Mouse (Mus musculus) cerebellum, adult 11 months (tissue): ENCODE results near the gene Hoxa10.

Experiments used
- DNase-seq: peaks from one replicate; pipeline ENCODE4 v3.0.0; 2022

The Hoxa10 gene

DNA sequence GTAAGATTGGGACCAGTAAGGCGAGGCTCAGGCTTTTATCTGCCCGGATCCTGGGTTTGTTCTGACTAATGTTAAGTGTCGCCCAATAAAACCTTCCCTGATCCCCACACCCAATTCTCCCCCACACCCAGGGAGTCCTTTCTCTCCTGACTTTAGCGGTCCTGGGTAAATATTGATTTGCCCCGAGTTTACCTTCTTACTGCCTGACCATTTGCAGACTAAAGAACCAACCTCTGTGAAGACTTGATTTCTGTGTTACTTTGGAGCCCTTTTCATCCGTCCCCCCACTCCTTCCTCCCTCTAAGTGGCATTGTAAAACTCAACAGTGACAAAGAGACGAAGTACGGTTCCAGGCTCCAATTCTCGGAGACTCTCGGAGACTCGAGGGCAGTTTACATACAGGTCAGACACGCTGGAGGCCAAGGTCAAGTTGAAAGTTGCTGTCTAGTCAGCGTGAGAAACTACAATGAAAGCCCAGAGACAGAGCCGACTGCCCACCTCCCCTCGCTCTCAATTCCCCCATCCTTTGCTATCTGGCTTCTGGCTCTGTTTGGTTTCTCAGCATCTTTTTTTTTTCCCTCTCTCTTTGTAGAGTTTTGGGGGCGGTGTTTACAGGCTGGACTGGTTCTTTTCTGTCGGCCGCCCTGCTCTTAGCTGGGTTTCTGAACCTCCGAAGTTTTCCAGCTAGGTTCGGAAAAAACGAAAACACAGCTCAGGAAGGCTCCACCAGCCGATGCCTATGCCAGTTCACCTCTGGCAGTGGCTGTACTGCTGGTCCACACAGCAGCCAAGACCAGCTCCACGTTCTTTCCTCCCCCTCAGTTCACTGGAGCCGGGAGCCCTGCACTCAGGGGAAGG is 22.0 kb upstream of the Hoxa10 start:
- DNase-seq, result no peak

DNA sequence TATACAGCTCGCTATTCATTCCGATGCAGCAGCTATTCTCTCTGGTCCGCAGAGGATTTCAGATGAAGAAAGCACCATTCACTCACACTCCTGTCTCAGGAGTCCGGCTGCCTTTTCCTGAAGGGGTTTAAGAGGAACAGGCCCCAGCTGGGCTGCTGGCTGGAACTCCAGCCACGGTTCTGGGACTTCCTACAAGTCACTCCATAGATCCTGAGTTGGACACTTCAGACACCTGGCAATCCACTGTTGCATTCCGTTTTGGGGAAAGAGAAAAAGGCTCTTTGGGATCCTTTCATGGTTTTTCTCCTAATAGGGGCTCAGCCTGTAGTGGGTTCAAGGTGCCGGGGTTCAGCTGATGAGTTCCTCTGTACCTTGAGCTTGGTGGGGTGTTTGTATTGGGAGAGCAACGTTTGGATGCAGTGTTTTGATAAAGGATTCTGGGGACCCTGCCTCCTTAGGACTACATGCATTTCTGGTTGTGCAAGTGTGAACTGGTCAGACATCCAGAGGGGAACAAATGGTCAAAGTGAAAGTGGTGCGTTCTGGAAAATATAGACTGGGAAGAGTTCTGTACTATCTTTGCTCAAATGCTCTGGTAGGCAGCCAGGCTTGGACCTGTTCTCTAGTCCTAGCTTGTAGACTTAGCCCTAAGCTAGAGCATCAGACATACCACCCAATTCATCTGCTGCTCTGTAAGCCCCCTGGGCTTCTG is 21.3 kb upstream of the Hoxa10 start:
- no peak for DNase-seq

DNA sequence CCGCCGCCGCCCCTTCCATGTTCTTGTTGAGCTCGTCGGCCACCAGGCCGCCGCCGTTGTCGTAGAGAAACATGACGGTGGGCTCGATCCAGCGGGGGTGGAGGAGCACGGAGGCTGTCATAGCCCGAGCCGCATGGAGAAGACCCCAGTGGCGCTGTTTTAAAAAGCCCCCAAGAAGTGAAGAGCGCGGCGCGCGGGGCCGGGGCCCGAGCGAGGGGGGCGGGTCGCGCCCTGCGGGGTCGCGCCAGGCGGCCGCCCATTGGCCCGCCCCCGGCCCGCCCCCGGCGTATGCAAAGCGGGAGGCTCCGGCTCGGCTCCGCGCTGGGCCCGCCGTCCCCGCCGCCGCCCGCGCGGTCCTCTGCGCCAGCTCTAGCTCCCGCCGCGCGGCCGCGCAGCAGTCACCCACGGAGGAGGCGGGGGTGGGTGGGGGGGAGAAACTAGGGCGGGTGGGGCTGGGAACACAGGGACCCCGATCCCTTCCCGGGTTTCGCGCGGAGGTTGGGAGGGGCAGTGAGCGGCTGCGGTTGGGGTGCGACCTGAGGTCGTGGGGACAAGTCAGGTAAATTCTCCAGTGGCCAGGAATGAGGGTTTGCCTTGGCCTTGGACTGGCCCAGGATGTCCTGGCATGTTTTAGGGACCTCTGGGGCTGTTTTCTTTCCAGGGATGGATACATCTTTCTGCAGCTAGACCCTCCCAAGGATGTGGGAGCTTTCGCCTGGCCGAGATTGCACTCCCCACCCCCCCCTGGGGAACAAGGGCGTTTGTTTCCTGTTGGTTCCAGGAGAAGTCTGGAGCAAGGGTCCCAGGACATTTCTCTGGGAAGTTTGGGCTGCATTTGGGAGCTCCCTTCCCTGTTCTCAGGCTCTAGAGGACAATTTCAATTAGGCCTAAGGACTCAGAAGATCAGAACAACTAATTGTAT is 20.3 kb upstream of the Hoxa10 start, which contains the start of gene Hoxa13:
TSS of gene Hoxa13 (minus strand) at position 227 of the 922 bp plus-strand sequence.
- DNase-seq, result no peak

DNA sequence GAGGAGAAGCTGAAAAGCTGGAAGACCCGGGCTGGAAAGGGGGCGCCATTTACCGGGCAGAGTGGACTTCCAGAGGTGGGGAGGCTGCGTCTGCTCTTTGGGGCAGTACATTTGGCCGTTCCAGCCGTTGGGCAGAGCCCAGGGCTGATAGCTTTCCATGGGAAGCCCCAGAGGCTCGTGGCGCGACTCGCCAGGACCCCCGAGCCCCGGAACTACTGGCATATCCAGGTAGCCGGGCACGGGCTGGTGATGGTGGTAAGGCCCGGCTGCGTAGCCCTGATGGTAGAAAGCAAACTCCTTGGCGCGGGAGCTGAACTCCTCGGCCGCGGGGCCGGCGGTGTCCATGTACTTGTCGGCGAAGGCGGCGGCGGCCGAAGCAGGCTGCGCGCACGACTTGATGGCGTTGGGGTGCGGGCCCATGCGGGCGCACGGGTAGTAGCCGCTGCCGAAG is 19.2 kb upstream of the Hoxa10 start:
- no peak for DNase-seq

GRCm38 (mm10) chr6:52259081-52259790 is 18.6 kb upstream of the Hoxa10 start:
- DNase-seq, result no peak

- peak; percentile 33 for DNase-seq
Observed at GRCm38 (mm10) chr6:52256956-52257355, 16.3 kb upstream of the Hoxa10 start.

DNA sequence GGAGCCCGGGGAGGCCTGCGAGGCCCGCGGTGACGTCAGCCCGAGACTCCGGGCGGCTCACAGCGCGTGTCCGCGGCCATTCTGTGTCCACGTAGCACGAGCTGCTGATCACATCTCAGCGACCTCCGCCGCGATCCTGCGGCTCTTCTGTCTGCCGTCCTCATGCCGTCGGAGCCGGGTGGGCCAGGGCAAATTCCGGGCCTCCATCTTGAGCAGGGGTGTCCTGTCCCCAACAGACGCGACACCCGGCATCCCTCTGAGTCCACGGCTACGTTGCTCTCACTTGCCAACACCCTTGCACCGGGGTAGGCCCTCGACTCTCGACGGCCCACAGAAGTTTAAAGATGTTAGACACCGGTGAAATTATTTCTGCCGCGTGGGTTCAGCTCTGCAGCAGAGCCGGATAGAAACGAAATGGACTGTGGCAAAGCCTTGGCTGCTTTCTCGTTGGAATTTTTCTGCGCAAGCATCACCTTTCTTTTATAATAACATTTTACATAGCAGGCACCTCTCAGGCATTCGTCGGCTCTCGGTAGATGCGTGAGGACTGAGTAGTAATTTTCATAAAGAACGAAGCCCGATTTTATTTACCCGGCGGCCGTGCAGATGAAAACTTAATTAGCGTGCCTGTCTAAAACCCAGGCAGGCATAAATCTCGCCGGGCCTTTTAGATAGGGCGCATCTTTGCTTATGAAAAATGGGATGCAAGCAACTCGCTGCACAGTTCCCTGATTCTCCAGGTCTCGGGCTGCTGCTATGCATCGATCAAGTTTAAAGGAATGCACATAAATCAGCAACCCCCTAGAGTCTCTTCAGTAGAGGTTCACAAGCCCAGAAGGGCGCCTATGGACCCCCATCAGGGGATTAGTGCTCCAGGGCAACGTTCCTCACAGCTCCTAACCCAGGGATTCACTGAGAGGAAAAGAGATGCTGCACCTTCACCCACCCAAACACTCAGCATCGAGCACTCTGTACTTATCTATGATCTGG is 13.2 kb upstream of the Hoxa10 start:
- no peak for DNase-seq

DNA sequence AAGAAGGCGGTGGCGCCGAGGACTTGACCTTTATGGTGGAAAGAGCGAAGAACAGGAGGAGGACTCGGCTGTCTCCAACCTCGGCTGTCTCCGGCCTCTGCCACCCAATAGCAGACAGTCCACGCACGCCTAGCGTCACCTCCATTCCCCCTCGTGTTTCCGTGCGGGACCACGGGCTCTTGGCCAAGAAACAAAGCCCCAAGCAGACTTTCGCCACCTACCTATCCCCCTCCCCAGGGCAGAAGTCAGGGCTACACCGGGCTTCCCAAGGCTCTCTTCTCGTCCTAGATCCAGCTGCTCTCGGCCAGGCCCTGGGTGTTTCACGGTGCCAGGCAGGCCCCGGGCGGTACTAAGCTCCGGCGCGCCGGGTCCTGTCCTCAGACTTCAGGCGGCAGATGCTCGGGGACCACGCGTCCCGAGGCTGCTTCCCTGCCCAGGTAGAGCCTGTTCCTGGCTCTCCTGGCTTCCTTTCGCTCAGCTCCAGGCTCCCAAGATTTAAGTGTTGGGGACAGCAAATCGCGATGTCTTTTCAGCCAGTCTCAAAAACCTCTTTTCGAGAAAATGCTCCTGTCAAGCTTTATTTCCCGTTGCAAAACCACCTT is 12.2 kb upstream of the Hoxa10 start:
- no peak for DNase-seq

DNA sequence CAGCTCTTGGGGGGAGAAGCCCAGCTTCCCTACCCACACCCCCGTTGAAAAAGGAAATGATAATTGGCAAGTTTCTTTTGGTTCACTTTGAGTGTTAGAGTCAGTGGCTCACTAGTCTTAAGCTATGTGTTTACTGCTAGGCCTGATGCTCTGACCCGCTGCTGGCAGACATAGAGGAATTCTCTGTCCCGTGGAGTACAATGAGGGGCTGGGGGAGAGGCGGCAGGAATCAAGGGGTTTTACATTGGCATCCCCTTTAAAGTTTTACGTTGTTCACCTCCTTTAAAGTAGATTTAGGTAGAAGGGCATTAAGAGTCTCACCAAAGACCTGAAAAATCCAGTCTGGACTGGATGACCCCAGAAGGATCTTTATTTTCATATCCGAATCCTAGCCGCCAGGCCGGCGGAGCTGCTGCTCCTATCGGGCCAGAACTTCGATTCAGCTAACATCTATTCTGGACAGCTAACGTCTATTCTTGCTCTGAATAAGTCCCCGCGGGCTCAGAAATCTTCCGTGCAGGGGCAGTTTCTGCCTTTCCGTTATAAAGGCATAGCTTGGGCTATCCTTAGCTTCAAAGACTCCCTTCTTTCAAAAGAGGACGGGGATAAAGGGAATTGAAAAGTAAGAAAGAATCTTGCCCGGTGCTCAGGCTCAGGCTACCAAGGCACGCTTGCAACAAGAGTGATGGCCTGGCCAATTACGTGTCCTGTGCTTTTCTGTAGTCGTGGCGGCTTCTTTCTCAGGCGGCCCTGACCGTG is 11.5 kb upstream of the Hoxa10 start:
- DNase-seq, result no peak

- no peak for DNase-seq
Observed at GRCm38 (mm10) chr6:52251177-52251879, 10.7 kb upstream of the Hoxa10 start.

DNA sequence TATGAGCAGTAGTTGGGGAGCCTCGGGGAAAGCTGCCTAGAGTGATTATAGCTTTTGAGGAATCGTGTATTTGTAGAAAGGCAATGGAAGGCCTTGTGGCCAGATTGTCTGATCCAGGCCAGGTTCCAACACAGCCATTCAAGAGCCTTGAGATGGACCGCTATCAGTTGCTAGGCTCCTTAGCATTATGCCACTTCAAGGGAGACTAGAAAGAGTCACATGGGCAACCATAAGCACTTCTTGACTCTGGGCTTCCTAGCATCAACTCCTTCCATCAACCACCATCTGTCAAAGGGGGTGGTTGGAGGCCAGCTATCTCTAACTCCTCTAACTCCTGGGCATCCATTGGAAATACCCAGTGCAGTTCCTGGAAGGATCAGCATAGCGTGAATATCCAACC is 9.2 kb upstream of the Hoxa10 start:
- DNase-seq, result no peak

DNA sequence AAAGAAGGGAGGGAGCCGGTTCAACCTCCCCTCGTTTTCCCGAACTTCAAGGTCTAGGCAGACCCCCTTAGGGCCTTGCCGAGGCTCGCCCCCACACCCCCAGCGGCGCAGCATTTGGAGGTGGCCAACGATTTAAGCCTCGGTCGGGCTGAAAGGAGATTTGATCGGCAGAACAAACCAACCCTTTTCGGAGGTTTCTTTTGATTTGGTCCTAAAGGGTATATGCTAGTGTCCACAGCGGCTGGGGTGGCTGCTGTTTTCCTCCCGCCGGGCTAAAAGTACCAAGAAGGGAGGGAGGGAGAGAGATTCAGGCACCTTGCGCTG is 8.7 kb upstream of the Hoxa10 start:
- no peak for DNase-seq

- DNase-seq, result no peak
Observed at GRCm38 (mm10) chr6:52248638-52249414, 8.2 kb upstream of the Hoxa10 start.

DNA sequence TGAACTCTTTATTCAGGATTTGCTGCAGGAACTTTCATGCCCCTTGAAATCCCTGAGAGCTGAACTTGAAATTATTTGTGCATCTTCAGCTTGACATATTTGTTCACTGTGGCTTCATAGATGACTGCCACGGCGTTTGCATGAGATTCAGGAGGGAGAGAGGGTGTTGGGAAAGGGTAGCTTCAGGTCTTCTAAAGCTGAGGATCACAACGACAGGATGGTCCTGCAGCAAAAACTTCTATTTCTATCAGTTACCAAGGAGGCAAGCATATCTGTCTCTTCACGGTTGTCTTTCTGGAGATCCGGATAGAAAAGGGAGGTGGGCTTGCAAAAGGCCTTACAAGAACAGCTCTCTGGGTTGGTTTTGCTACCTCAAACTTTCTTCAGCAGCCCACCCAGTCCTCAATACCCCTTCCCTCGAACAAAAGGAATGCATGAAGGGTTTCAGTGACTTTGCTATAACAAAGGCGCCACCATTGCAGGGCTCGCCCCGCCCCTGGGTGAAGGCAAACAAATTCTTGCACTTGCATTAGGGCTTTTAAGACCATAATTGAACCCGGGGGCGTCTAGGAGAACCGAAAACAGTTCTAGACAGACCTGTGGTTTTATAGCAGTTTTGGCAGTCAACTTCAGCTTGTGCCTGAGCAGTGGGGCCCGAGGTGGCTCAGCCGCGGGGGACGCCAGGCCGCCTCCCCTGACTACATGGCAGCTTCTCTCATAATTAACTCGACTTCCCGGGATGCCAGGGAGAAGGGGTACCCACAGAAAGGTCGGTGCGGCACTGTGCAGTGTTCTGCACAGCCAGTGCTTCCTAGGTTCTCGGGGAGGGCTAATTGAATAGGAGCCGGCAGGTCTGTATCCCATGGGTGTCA is 7.3 kb upstream of the Hoxa10 start:
- DNase-seq, result no peak

DNA sequence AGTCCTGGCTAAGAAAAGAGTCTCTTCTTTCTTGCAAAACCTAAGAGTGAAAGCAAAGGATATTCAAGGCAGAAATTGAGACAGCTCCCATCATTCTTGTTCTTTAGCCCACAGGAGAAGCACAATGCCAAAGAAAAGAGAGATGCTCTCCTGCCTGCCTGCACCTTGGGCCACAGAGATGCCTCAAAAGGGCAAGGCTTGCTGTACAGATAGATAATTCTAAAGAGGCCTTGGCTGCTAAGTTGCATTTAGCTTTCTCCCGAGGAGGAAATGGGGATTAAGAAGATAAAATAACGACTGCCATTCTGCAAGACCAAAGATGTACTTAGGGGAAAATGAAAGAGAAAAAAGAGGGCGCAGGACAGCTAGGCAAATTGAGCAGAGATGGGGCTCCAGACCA is 6.3 kb upstream of the Hoxa10 start:
- no peak for DNase-seq

DNA sequence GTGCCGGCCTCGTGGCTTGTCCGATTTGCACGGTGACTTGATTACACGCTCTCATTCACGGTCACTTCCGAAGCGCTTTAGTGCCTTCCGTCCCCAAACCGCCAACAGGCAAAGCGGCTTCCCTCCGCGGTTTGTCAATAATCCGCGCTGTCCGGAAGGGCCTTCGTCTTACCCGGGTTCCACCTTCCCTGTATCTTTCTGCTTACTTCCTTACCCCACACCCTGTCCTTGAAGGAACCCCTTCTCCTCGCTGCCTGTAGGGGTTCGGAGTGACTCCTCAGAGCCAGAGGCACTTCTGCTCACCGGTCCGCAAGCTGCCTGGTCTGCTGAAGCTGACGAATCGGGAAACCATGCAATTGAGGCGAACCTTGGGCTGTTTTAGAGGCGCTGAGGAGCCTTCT is 5.7 kb upstream of the Hoxa10 start:
- no peak for DNase-seq

DNA sequence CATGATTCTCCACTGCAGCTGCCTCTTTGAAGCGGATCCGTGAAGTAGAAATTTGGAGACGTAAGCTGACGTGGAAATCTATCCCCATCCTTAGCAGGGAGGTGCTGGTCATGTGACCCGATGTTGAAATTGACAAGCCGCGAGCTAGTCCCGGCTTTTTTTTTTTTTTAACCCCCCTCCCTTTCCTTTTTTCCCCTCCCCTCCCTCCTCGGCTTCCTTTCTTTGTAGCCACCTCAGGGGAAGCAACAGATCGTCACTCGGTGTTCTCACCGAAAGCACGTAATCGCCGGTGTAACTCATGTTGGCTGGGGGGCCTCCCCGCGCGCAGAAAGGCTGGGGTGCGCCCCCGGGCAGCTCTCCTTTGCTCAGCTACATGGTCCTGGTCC is 5.1 kb upstream of the Hoxa10 start, which contains the start of gene Hoxa11:
TSS of gene Hoxa11 (minus strand) at position 54 of the 386 bp plus-strand sequence.
- DNase-seq, result no peak
